Mouse (Mus musculus): Measurements from ENCODE around the gene Fabp7. TPM values are rescaled to one million over a fixed set of nuclear protein-coding genes. Genes with fewer than 3 reads are reported as not detected.

Fabp7 gene
- 1,782 and 1,857 TPM in 2 replicates for polyA plus RNA-seq (2016; fragmentation: Nextera tagmentation; extraction: Ambion mirVana)

DNA sequence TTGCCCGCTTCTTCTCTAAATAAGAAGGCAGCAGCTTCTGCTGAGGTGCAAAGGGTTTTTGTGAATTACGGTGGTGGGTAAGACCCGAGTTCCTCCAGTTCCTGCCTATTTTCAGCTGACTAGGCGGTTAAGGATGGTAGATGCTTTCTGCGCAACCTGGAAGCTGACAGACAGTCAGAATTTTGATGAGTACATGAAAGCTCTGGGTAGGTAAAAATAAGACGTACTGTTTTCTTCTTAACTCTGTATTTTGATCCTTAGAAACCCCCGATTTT is at the start of gene Fabp7:
Gene Fabp7, plus strand, starts transcription at position 6 of the 275 bp plus-strand sequence.
- no peak; the same call in 1 of the 2 replicates for ATAC-seq (ENCODE audit: low FRiP score, low read depth)
- no peaks in the 10 kb centered on the region for H3K9me3 ChIP-seq
- 7% methylated on average over 7 of the region's 7 CpGs for WGBS
- H3K4me3 ChIP-seq, result peak within 1 kb of the TSS; percentile 49
- H3K4me2 ChIP-seq (replicated peaks), result peak within 1 kb of the TSS; percentile 56
- peak within 1 kb of the TSS; percentile 71 for H3K9ac ChIP-seq
- no peaks in the 10 kb centered on the region for H3K36me3 ChIP-seq
- no peaks in the 10 kb centered on the region for H3K27me3 ChIP-seq (replicated peaks)
- peak within 1 kb of the TSS; percentile 75 for H3K27ac ChIP-seq
- H3K4me1 ChIP-seq, result peaks cover 16% of the 10 kb centered on the region

GRCm38 (mm10) chr10:57740733-57741132 is 43.9 kb upstream of the Fabp7 start:
- 0 out of 2 replicates have a peak, but pooled peaks cover 4% of the 10 kb centered on the region for H3K4me1 ChIP-seq
- H3K4me2 ChIP-seq (replicated peaks), result no peak overlapping the region
- no peaks in the 10 kb centered on the region for H3K9me3 ChIP-seq
- H3K27me3 ChIP-seq (replicated peaks), result no peaks in the 10 kb centered on the region
- H3K27ac ChIP-seq, result no peak overlapping the region
- H3K36me3 ChIP-seq, result no peaks in the 10 kb centered on the region
- no peak for ATAC-seq (ENCODE audit: low FRiP score, low read depth)
- 52% methylated on average over 4 of the region's 4 CpGs for WGBS
- H3K9ac ChIP-seq, result no peak overlapping the region
- no peak overlapping the region for H3K4me3 ChIP-seq

- Histone ChIP-seq H3K4me1 (0 out of 2 replicates have a peak, but pooled peaks cover 4% of the 10 kb centered on the region), H3K4me2 (replicated peaks) (no peak overlapping the region), H3K36me3 (no peaks in the 10 kb centered on the region), H3K27me3 (replicated peaks) (no peaks in the 10 kb centered on the region), H3K9me3 (no peaks in the 10 kb centered on the region), H3K4me3 (no peak overlapping the region), H3K9ac (no peak overlapping the region), H3K27ac (no peak overlapping the region)
- 66% methylated on average over 2 of the region's 2 CpGs for WGBS
- ATAC-seq (ENCODE audit: low FRiP score, low read depth), result no peak
Measured at GRCm38 (mm10) chr10:57741351-57741750, 43.3 kb upstream of the Fabp7 start.

- ATAC-seq (ENCODE audit: low FRiP score, low read depth), result 0 out of 2 replicates have a peak, but pooled peaks have one; percentile 21
Measured at GRCm38 (mm10) chr10:57743045-57743444, 41.6 kb upstream of the Fabp7 start.

DNA sequence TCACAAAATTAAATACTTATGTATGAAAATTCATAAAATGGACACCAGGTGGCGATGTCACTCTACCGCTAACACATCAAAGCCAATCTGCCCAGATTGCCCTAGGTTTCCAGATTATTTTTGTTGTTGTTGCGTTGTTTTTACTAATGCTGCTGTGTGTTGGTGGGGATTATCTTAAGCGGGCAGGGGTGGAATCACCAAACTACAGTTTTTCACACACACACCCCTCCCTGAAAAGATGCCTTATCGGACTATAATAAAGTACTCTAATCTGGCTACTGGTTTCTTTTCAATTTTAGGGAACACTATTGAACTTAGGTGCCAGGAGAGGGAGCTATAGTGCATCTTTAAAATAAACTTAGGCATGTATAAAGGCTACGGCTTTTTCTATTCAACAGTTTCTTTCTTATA is 41.1 kb upstream of the Fabp7 start:
- no peak overlapping the region for H3K9ac ChIP-seq
- no peaks in the 10 kb centered on the region for H3K27me3 ChIP-seq (replicated peaks)
- 5% methylated on average over 6 of the region's 6 CpGs for WGBS
- peak overlapping the region; percentile 50 for H3K4me2 ChIP-seq (replicated peaks)
- H3K36me3 ChIP-seq, result no peaks in the 10 kb centered on the region
- H3K9me3 ChIP-seq, result no peaks in the 10 kb centered on the region
- no peak overlapping the region for H3K27ac ChIP-seq
- H3K4me1 ChIP-seq, result 0 out of 2 replicates have a peak, but pooled peaks cover 4% of the 10 kb centered on the region
- peak overlapping the region; percentile 19; the same call in 1 of the 2 replicates for H3K4me3 ChIP-seq
- ATAC-seq (ENCODE audit: low FRiP score, low read depth), result peak; percentile 75

More at GRCm38 (mm10) chr10:57743045-57743444, 41.6 kb upstream of the Fabp7 start:
- 71% methylated on average over 7 of the region's 7 CpGs for WGBS
- H3K4me3 ChIP-seq, result no peak overlapping the region
- no peaks in the 10 kb centered on the region for H3K36me3 ChIP-seq
- no peak overlapping the region for H3K27ac ChIP-seq
- no peak overlapping the region for H3K4me2 ChIP-seq (replicated peaks)
- H3K27me3 ChIP-seq (replicated peaks), result no peaks in the 10 kb centered on the region
- H3K9ac ChIP-seq, result no peak overlapping the region
- no peaks in the 10 kb centered on the region for H3K9me3 ChIP-seq
- H3K4me1 ChIP-seq, result 0 out of 2 replicates have a peak, but pooled peaks cover 4% of the 10 kb centered on the region

GRCm38 (mm10) chr10:57744128-57744765 is 40.4 kb upstream of the Fabp7 start:
- Histone ChIP-seq H3K4me1 (0 out of 2 replicates have a peak, but pooled peaks cover 4% of the 10 kb centered on the region), H3K9me3 (no peaks in the 10 kb centered on the region), H3K36me3 (no peaks in the 10 kb centered on the region), H3K4me2 (replicated peaks) (no peak overlapping the region), H3K27ac (no peak overlapping the region), H3K27me3 (replicated peaks) (no peaks in the 10 kb centered on the region), H3K9ac (no peak overlapping the region), H3K4me3 (no peak overlapping the region)
- 29% methylated on average over 2 of the region's 2 CpGs for WGBS
- peak; percentile 81 for ATAC-seq (ENCODE audit: low FRiP score, low read depth)

- no peak for ATAC-seq (ENCODE audit: low FRiP score, low read depth)
- Histone ChIP-seq H3K4me2 (replicated peaks) (no peak overlapping the region), H3K9me3 (no peaks in the 10 kb centered on the region), H3K36me3 (no peaks in the 10 kb centered on the region), H3K27ac (no peak overlapping the region), H3K4me1 (0 out of 2 replicates have a peak, but pooled peaks cover 4% of the 10 kb centered on the region), H3K4me3 (no peak overlapping the region), H3K9ac (no peak overlapping the region), H3K27me3 (replicated peaks) (no peaks in the 10 kb centered on the region)
Measured at GRCm38 (mm10) chr10:57745452-57745851, 39.2 kb upstream of the Fabp7 start.

GRCm38 (mm10) chr10:57747127-57747526 is 37.6 kb upstream of the Fabp7 start:
- no peaks in the 10 kb centered on the region for H3K9me3 ChIP-seq
- no peak overlapping the region for H3K27ac ChIP-seq
- ATAC-seq (ENCODE audit: low FRiP score, low read depth), result no peak
- H3K36me3 ChIP-seq, result no peaks in the 10 kb centered on the region
- H3K4me3 ChIP-seq, result no peak overlapping the region
- no peak overlapping the region for H3K9ac ChIP-seq
- no peaks in the 10 kb centered on the region for H3K27me3 ChIP-seq (replicated peaks)
- 0 out of 2 replicates have a peak, but pooled peaks cover 4% of the 10 kb centered on the region for H3K4me1 ChIP-seq
- H3K4me2 ChIP-seq (replicated peaks), result no peak overlapping the region

DNA sequence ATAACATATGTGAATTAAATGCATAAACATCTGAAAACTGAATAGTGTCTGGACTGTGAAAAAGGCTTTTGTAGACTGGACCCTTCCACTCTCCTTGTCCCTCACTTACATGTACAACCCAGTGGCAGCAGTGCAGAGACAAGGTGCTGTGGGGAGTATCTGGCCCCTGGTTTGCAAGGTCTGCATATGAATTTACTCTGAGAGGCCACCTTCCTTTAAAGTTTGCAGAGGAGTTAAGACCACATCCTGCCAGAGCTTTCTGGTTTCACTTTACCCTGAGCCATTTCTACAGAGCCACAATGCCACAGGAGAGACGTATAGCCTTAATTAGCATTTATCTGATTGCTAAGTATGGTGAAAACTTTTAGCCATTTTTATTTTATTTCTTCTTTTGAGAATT is 31.3 kb upstream of the Fabp7 start:
- no peaks in the 10 kb centered on the region for H3K4me1 ChIP-seq
- H3K9me3 ChIP-seq, result no peaks in the 10 kb centered on the region
- H3K9ac ChIP-seq, result no peak overlapping the region
- no peaks in the 10 kb centered on the region for H3K36me3 ChIP-seq
- no peak overlapping the region for H3K4me2 ChIP-seq (replicated peaks)
- WGBS, result 90% methylated on average over 1 of the region's 1 CpGs
- H3K27me3 ChIP-seq (replicated peaks), result no peaks in the 10 kb centered on the region
- no peak overlapping the region for H3K4me3 ChIP-seq
- no peak overlapping the region for H3K27ac ChIP-seq
- no peak for ATAC-seq (ENCODE audit: low FRiP score, low read depth)

DNA sequence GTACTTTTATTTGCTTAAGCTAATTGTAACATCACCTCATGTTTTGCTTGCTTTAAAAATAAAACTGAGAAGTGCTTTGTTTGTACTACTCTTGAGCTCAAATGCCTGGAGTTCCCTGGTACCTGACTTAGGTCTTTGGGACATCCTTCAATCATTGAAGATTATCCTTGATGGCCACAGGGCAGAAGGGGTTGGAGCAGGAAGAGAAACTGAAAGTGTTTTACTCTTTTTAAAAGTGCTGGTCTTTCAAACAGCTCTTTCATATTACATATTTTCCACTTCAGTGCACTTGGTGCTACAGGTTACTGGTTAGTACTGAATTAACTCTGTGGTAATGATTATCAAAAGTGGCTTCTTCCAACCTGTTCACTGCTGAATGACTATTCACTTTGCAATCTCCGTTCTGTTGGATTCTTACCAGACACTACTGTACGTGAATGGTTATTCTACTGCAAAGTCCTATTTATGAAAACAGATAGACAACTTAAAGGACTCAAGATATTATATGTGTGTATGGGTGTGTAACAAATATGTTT is 29.4 kb upstream of the Fabp7 start:
- Histone ChIP-seq H3K9ac (no peak overlapping the region), H3K27ac (no peak overlapping the region), H3K27me3 (replicated peaks) (no peaks in the 10 kb centered on the region), H3K36me3 (no peaks in the 10 kb centered on the region), H3K4me2 (replicated peaks) (no peak overlapping the region), H3K9me3 (no peaks in the 10 kb centered on the region), H3K4me3 (no peak overlapping the region), H3K4me1 (no peaks in the 10 kb centered on the region)
- ATAC-seq (ENCODE audit: low FRiP score, low read depth), result no peak
- WGBS, result 95% methylated on average over 2 of the region's 2 CpGs

DNA sequence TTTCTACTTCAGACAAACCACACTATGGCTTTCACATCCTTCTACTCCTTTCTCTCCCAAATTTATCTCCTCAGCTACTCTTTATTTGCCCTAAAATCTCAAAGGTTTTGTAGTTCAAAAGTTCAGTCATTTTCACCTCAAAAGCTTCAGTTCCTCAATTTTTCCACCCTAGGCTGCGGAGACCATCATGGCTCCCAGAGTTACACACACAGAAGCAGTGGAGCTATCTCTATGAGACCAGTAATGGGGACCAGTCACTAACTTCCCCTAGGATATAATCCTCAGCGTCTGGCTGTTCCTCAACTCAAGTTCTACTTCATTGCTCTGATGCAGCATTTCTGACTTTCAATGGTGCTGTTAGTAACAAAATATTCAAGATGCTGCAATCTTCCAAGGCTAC is 25.7 kb upstream of the Fabp7 start:
- Histone ChIP-seq H3K36me3 (no peaks in the 10 kb centered on the region), H3K4me1 (no peaks in the 10 kb centered on the region), H3K4me2 (replicated peaks) (no peak overlapping the region), H3K9ac (no peak overlapping the region), H3K9me3 (no peaks in the 10 kb centered on the region), H3K4me3 (no peak overlapping the region), H3K27ac (no peak overlapping the region), H3K27me3 (replicated peaks) (no peaks in the 10 kb centered on the region)
- 90% methylated on average over 2 of the region's 2 CpGs for WGBS
- ATAC-seq (ENCODE audit: low FRiP score, low read depth), result no peak

GRCm38 (mm10) chr10:57760694-57761093 is 24.0 kb upstream of the Fabp7 start:
- H3K27ac ChIP-seq, result no peak overlapping the region
- WGBS, result 78% methylated on average over 3 of the region's 3 CpGs
- no peak for ATAC-seq (ENCODE audit: low FRiP score, low read depth)
- no peaks in the 10 kb centered on the region for H3K36me3 ChIP-seq
- no peak overlapping the region for H3K4me3 ChIP-seq
- H3K4me2 ChIP-seq (replicated peaks), result no peak overlapping the region
- no peaks in the 10 kb centered on the region for H3K27me3 ChIP-seq (replicated peaks)
- no peaks in the 10 kb centered on the region for H3K4me1 ChIP-seq
- H3K9me3 ChIP-seq, result no peaks in the 10 kb centered on the region
- H3K9ac ChIP-seq, result no peak overlapping the region

DNA sequence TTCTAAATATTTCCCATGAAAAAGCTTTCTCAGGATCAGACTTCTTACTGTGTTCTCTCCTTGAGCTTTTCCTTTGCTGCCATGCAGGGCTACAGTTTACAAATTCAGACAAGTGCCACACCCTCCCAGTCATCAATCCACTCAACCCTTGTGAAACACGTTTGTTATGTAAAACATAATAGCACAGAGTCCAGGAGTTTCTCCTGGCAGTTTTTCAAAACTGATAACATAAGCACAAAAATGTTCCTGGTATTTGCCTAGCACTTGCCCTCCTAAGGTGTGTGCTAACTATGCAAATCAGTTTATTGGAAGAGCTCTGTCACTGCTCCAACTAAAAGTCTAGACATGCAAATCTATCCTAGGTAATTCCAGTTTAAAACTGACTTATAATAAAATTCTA is 21.6 kb upstream of the Fabp7 start:
- H3K27me3 ChIP-seq (replicated peaks), result no peaks in the 10 kb centered on the region
- no peak overlapping the region for H3K4me3 ChIP-seq
- ATAC-seq (ENCODE audit: low FRiP score, low read depth), result no peak
- WGBS, result 48% methylated on average over 1 of the region's 1 CpGs
- H3K4me1 ChIP-seq, result no peaks in the 10 kb centered on the region
- H3K27ac ChIP-seq, result no peak overlapping the region
- H3K4me2 ChIP-seq (replicated peaks), result no peak overlapping the region
- H3K36me3 ChIP-seq, result no peaks in the 10 kb centered on the region
- H3K9ac ChIP-seq, result no peak overlapping the region
- H3K9me3 ChIP-seq, result no peaks in the 10 kb centered on the region
